Mouse (Mus musculus) natural killer cell, adult 2 months (primary cell): ENCODE results near the gene Btaf1.

Experiments used
- DNase-seq, 2 experiments: peaks; one replicate each; pipeline ENCODE4 v3.0.0; 2022; ENCODE audit warnings: low spot score in 2 of 2

Btaf1 gene

GRCm38 (mm10) chr19:36925671-36926552 lies at the start of gene Btaf1:
Gene Btaf1 (plus strand): TSS chr19:36926079.
- DNase-seq, result peak; percentile 65 to 84

GRCm38 (mm10) chr19:36877329-36877728 lies 48.5 kb upstream of the Btaf1 start:
- no peak for DNase-seq

GRCm38 (mm10) chr19:36878743-36879495 lies 47.0 kb upstream of the Btaf1 start:
- no peak for DNase-seq

- DNase-seq, result peak in 1 of 2 experiments; percentile 23
These were observed 42.8 kb upstream of the Btaf1 start for GRCm38 (mm10) chr19:36883119-36883518.

- DNase-seq, result no peak
These were observed 39.6 kb upstream of the Btaf1 start for GRCm38 (mm10) chr19:36886316-36886715.

- no peak for DNase-seq
These were observed 38.2 kb upstream of the Btaf1 start for GRCm38 (mm10) chr19:36887706-36888105.

GRCm38 (mm10) chr19:36891746-36892145 lies 34.1 kb upstream of the Btaf1 start:
- no peak for DNase-seq

GRCm38 (mm10) chr19:36896791-36897569 lies 28.9 kb upstream of the Btaf1 start:
- no peak for DNase-seq

- DNase-seq, result no peak
These were observed 28.1 kb upstream of the Btaf1 start for GRCm38 (mm10) chr19:36897778-36898177.

GRCm38 (mm10) chr19:36903377-36903776 lies 22.5 kb upstream of the Btaf1 start:
- DNase-seq, result no peak

GRCm38 (mm10) chr19:36904211-36905007 lies 21.5 kb upstream of the Btaf1 start:
- no peak for DNase-seq

GRCm38 (mm10) chr19:36909150-36909549 lies 16.7 kb upstream of the Btaf1 start:
- no peak for DNase-seq

- DNase-seq, result peak; percentile 62 to 76
These were observed 16.1 kb upstream of the Btaf1 start for GRCm38 (mm10) chr19:36909676-36910292.

- DNase-seq, result no peak
These were observed 15.3 kb upstream of the Btaf1 start for GRCm38 (mm10) chr19:36910424-36911045.

- DNase-seq, result no peak
These were observed 12.8 kb upstream of the Btaf1 start for GRCm38 (mm10) chr19:36913064-36913463.

- DNase-seq, result no peak
These were observed 9.7 kb upstream of the Btaf1 start for GRCm38 (mm10) chr19:36916206-36916605.

- DNase-seq, result no peak
These were observed 8.9 kb upstream of the Btaf1 start for GRCm38 (mm10) chr19:36916876-36917389.

GRCm38 (mm10) chr19:36918441-36919301 lies 7.2 kb upstream of the Btaf1 start:
- DNase-seq, result peak; percentile 25 to 66

GRCm38 (mm10) chr19:36919466-36919865 lies 6.4 kb upstream of the Btaf1 start, which contains the start of gene Fgfbp3:
Gene Fgfbp3 (minus strand): TSS chr19:36919615.
- DNase-seq, result peak in 1 of 2 experiments; percentile 37
